Mouse (Mus musculus) hindbrain, postnatal 0 days (tissue): ENCODE results near the gene 9330182L06Rik. TPM values are rescaled to one million over a fixed set of nuclear protein-coding genes. Genes with fewer than 3 reads are reported as not detected.

Source experiments
- ATAC-seq: fragments of 200-750 bp; cut with Nextera tagmentation; 2 replicates; pipeline ENCODE4 v1.8.0; 2017; ENCODE audit warnings: mild to moderate bottlenecking, moderate TSS enrichment, moderate library complexity
- DNase-seq: peaks from one replicate; pipeline ENCODE4 v3.0.0-alpha.2; 2015; ENCODE audit warnings: low spot score
- H3K27ac ChIP-seq: fragments of 300-500 bp; sonication (generic); 2 replicates; pipeline ENCODE4 v1.5.1; 2014; ENCODE audit warnings: mild to moderate bottlenecking
- H3K27me3 ChIP-seq: fragments of 300-500 bp; sonication (generic); 2 replicates; pipeline ENCODE4 v1.6.1; 2014; ENCODE audit warnings: low read length, mixed read lengths; ENCODE audit not compliant: insufficient read depth
- H3K36me3 ChIP-seq: fragments of 300-500 bp; sonication (generic); 2 replicates; pipeline ENCODE4 v1.6.1; 2014; ENCODE audit warnings: low read length, mixed read lengths; ENCODE audit not compliant: insufficient read depth
- H3K4me1 ChIP-seq: fragments of 300-500 bp; sonication (generic); 2 replicates; pipeline ENCODE4 v1.6.1; 2014; ENCODE audit warnings: antibody characterized with exemption, low read length, mixed read lengths; ENCODE audit not compliant: insufficient read depth
- H3K4me2 ChIP-seq: fragments of 300-500 bp; sonication (generic); 2 replicates; pipeline ENCODE4 v1.6.1; 2014; ENCODE audit warnings: low read depth, mild to moderate bottlenecking, low read length, moderate library complexity, mixed read lengths
- H3K4me3 ChIP-seq: fragments of 300-500 bp; sonication (generic); 2 replicates; pipeline ENCODE4 v1.5.1; 2014; ENCODE audit warnings: low read length
- H3K9ac ChIP-seq: fragments of 300-500 bp; sonication (generic); replicated peaks from 2 replicates; pipeline ENCODE4 v1.6.1; 2014; ENCODE audit warnings: mild to moderate bottlenecking, low read length, moderate library complexity, mixed read lengths
- H3K9me3 ChIP-seq: fragments of 300-500 bp; sonication (generic); 2 replicates; pipeline ENCODE4 v1.6.1; 2016; ENCODE audit warnings: low read length, mixed read lengths
- CTCF ChIP-seq: IDR thresholded peaks from 2 replicates; pipeline ENCODE4 v1.5.1; 2016; ENCODE audit warnings: antibody characterized with exemption, control low read depth, low read depth
- WGBS: fragments of 180-500 bp; shearing (Covaris S2); extraction: QIAGEN DNeasy Blood & Tissue Kit; methylation state at CpG from one replicate; pipeline ENCODE4 v1.1.7; 2014; 5-methylcytosine and 5-hydroxymethylcytosine counted together
- polyA plus RNA-seq: library from polyadenylated mRNA; unstranded; fragments of >200 nt; fragmentation: Nextera tagmentation; extraction: Ambion mirVana; gene quantifications from 2 replicates; pipeline ENCODE4 v1.2.1, GENCODE M21; 2015
- total RNA-seq: library from RNA; depleted of rRNA; stranded (reverse); fragments of >200 nt; gene quantifications from 2 replicates; pipeline ENCODE4 v1.2.3, GENCODE M21; 2014

The 9330182L06Rik gene
- total and polyA plus RNA-seq, 2 experiments from 2014 or later, result 25.5 to 35.2 TPM

- TF ChIP-seq CTCF, result no peak
- Histone ChIP-seq H3K36me3 (no peaks in the 10 kb centered on the region), H3K27ac (peak overlapping the region; percentile 7; the same call in 1 of the 2 replicates), H3K4me3 (no peak overlapping the region), H3K9ac (no peak overlapping the region), H3K9me3 (no peaks in the 10 kb centered on the region), H3K4me1 (no peaks in the 10 kb centered on the region), H3K4me2 (no peak overlapping the region), H3K27me3 (no peaks in the 10 kb centered on the region)
- peak; percentile 40 for DNase-seq
- peak; percentile 76 for ATAC-seq
- WGBS, result 51% methylated on average over 2 of the region's 2 CpGs
These were observed 30.0 kb downstream of the 9330182L06Rik start for GRCm38 (mm10) chr5:9295777-9296549.

GRCm38 (mm10) chr5:9296550-9296928 lies 30.6 kb downstream of the 9330182L06Rik start:
- Histone ChIP-seq H3K9me3 (no peaks in the 10 kb centered on the region), H3K9ac (no peak overlapping the region), H3K4me3 (no peak overlapping the region), H3K4me1 (no peaks in the 10 kb centered on the region), H3K27ac (peak overlapping the region; percentile 7; the same call in 1 of the 2 replicates), H3K4me2 (no peak overlapping the region), H3K36me3 (no peaks in the 10 kb centered on the region), H3K27me3 (no peaks in the 10 kb centered on the region)
- DNase-seq, result no peak
- no peak for TF ChIP-seq CTCF
- ATAC-seq, result peak; percentile 59

- Histone ChIP-seq H3K27me3 (no peaks in the 10 kb centered on the region), H3K4me3 (no peak overlapping the region), H3K4me1 (no peaks in the 10 kb centered on the region), H3K36me3 (no peaks in the 10 kb centered on the region), H3K4me2 (no peak overlapping the region), H3K9ac (no peak overlapping the region), H3K27ac (no peak overlapping the region), H3K9me3 (no peaks in the 10 kb centered on the region)
- 45% methylated on average over 1 of the region's 1 CpGs for WGBS
- ATAC-seq (0 out of 2 replicates have a peak, but pooled peaks have one; percentile 45), DNase-seq (no peak)
- TF ChIP-seq CTCF, result no peak
These were observed 60.9 kb downstream of the 9330182L06Rik start for GRCm38 (mm10) chr5:9326863-9327262.

GRCm38 (mm10) chr5:9327528-9327927 lies 61.6 kb downstream of the 9330182L06Rik start:
- no peaks in the 10 kb centered on the region for H3K27me3 ChIP-seq
- TF ChIP-seq CTCF, result no peak
- WGBS, result 91% methylated on average over 1 of the region's 1 CpGs
- no peaks in the 10 kb centered on the region for H3K9me3 ChIP-seq
- DNase-seq (no peak), ATAC-seq (no peak)
- H3K4me2 ChIP-seq, result no peak overlapping the region
- H3K36me3 ChIP-seq, result no peaks in the 10 kb centered on the region
- H3K9ac ChIP-seq, result no peak overlapping the region
- no peaks in the 10 kb centered on the region for H3K4me1 ChIP-seq
- no peak overlapping the region for H3K27ac ChIP-seq
- no peak overlapping the region for H3K4me3 ChIP-seq

GRCm38 (mm10) chr5:9338756-9339510 lies 73.0 kb downstream of the 9330182L06Rik start:
- Histone ChIP-seq H3K36me3 (no peaks in the 10 kb centered on the region), H3K4me1 (no peaks in the 10 kb centered on the region; the same call in 1 of the 2 replicates), H3K9me3 (no peaks in the 10 kb centered on the region), H3K4me3 (no peak overlapping the region), H3K9ac (peak overlapping the region; percentile 46; the same call in 1 of the 2 replicates), H3K27ac (peak overlapping the region; percentile 76), H3K27me3 (no peaks in the 10 kb centered on the region), H3K4me2 (no peak overlapping the region)
- peak; percentile 90 for ATAC-seq
- TF ChIP-seq CTCF, result no peak
- WGBS, result 34% methylated on average over 7 of the region's 7 CpGs
- peak; percentile 62 for DNase-seq

- no peak for TF ChIP-seq CTCF
- H3K27ac ChIP-seq, result peak overlapping the region; percentile 76
- no peaks in the 10 kb centered on the region for H3K27me3 ChIP-seq
- H3K9ac ChIP-seq, result peak overlapping the region; percentile 46; the same call in 1 of the 2 replicates
- DNase-seq (peak; percentile 48), ATAC-seq (peak; percentile 83)
- H3K36me3 ChIP-seq, result no peaks in the 10 kb centered on the region
- no peaks in the 10 kb centered on the region; the same call in 1 of the 2 replicates for H3K4me1 ChIP-seq
- no peak overlapping the region for H3K4me3 ChIP-seq
- no peak overlapping the region for H3K4me2 ChIP-seq
- no peaks in the 10 kb centered on the region for H3K9me3 ChIP-seq
- 32% methylated on average over 8 of the region's 8 CpGs for WGBS
These were observed 73.7 kb downstream of the 9330182L06Rik start for GRCm38 (mm10) chr5:9339511-9340173.
